Mouse (Mus musculus) myocyte (in vitro differentiated cells): ENCODE data around the gene Spint5.

Source experiments
- CEBPB ChIP-seq: IDR thresholded peaks from 2 replicates; pipeline ENCODE4 v1.6.1; 2011; ENCODE audit warnings: mild to moderate bottlenecking, moderate library complexity; ENCODE audit not compliant: poor library complexity, insufficient read depth, severe bottlenecking
- E2F4 ChIP-seq: IDR thresholded peaks from one replicate; pipeline ENCODE4 v1.6.1; 2011; ENCODE audit warnings: mild to moderate bottlenecking, control low read depth, moderate library complexity; ENCODE audit not compliant: insufficient read depth
- MAX ChIP-seq: IDR thresholded peaks from one replicate; pipeline ENCODE4 v1.6.1; 2011; ENCODE audit warnings: low read depth, mild to moderate bottlenecking, control low read depth
- MYOD1 ChIP-seq, 3 experiments: IDR thresholded peaks; one replicate each; pipeline ENCODE4 v1.6.1; 2011; ENCODE audit warnings: control low read depth in 2 of 3, low read depth in 2 of 3, mild to moderate bottlenecking in 2 of 3, moderate library complexity in 1 of 3; ENCODE audit not compliant: insufficient read length in 2 of 3, control insufficient read depth in 1 of 3
- MYOG ChIP-seq, 3 experiments: IDR thresholded peaks; one replicate each; pipeline ENCODE4 v1.6.1; 2011; ENCODE audit warnings: control low read depth in 2 of 3, low read depth in 2 of 3, mild to moderate bottlenecking in 2 of 3; ENCODE audit not compliant: insufficient read length in 2 of 3, control insufficient read depth in 1 of 3, insufficient read depth in 1 of 3
- POLR2A ChIP-seq: IDR thresholded peaks from one replicate; pipeline ENCODE4 v1.6.1; 2011; ENCODE audit warnings: low read depth, mild to moderate bottlenecking, control low read depth, moderate library complexity; ENCODE audit not compliant: insufficient read length
- POLR2AphosphoS2 ChIP-seq: IDR thresholded peaks from one replicate; pipeline ENCODE4 v1.6.1; 2011; ENCODE audit warnings: low read depth, control low read depth; ENCODE audit not compliant: insufficient read length
- REST ChIP-seq: IDR thresholded peaks from one replicate; pipeline ENCODE4 v1.6.1; 2011; ENCODE audit warnings: mild to moderate bottlenecking, control low read depth, moderate library complexity; ENCODE audit not compliant: insufficient read depth, insufficient read length
- SRF ChIP-seq: IDR thresholded peaks from one replicate; pipeline ENCODE4 v1.6.1; 2011; ENCODE audit warnings: low read depth; ENCODE audit not compliant: control insufficient read depth, insufficient read length
- TCF12 ChIP-seq: IDR thresholded peaks from one replicate; pipeline ENCODE4 v1.6.1; 2011; ENCODE audit warnings: mild to moderate bottlenecking, control low read depth; ENCODE audit not compliant: poor library complexity, insufficient read depth, severe bottlenecking
- TCF3 ChIP-seq: IDR thresholded peaks from one replicate; pipeline ENCODE4 v1.6.1; 2011; ENCODE audit warnings: low read depth, control low read depth; ENCODE audit not compliant: insufficient read length
- USF1 ChIP-seq: IDR thresholded peaks from one replicate; pipeline ENCODE4 v1.6.1; 2011; ENCODE audit warnings: low read depth, mild to moderate bottlenecking, control low read depth, moderate library complexity

GRCm38 (mm10) chr2:164700959-164701358, 14.1 kb upstream of the Spint5 start:
- TF ChIP-seq POLR2A = no peak
- TF ChIP-seq MYOD1 (IDR thresholded peaks at IDR 0.05; ENCODE audit: control insufficient read depth in 1 of 3, insufficient read length in 2 of 3, low read depth in 2 of 3) = no peak
- TF ChIP-seq E2F4 = no peak
- no peak for TF ChIP-seq MAX
- TF ChIP-seq POLR2AphosphoS2 = no peak
- TF ChIP-seq MYOG (IDR thresholded peaks at IDR 0.05; ENCODE audit: control insufficient read depth in 1 of 3, insufficient read depth in 1 of 3, insufficient read length in 2 of 3, low read depth in 2 of 3) = no peak
- no peak for TF ChIP-seq TCF12
- no peak for TF ChIP-seq USF1
- no peak for TF ChIP-seq SRF
- TF ChIP-seq CEBPB = no peak
- no peak for TF ChIP-seq TCF3
- TF ChIP-seq REST = no peak
